Mouse (Mus musculus): ENCODE measurements around the gene Add1.

GRCm38 (mm10) chr5:34590702-34591101, 17.2 kb downstream of the Add1 start:
- TF ChIP-seq CTCF (IDR thresholded peaks at IDR 0.05; ENCODE audit: extremely low read depth, insufficient read depth, low read length) = no peak
- no peak for TF ChIP-seq POLR2A (IDR thresholded peaks at IDR 0.05; ENCODE audit: extremely low read depth, insufficient read depth, low read length)
